Mouse (Mus musculus): ENCODE results near the gene Hexim1. TPM values are rescaled to one million over a fixed set of nuclear protein-coding genes. Genes with fewer than 3 reads are reported as not detected.

Gene Hexim1
- polyA plus RNA-seq, 1 experiment from 2014 or later: 1.7 TPM

DNA sequence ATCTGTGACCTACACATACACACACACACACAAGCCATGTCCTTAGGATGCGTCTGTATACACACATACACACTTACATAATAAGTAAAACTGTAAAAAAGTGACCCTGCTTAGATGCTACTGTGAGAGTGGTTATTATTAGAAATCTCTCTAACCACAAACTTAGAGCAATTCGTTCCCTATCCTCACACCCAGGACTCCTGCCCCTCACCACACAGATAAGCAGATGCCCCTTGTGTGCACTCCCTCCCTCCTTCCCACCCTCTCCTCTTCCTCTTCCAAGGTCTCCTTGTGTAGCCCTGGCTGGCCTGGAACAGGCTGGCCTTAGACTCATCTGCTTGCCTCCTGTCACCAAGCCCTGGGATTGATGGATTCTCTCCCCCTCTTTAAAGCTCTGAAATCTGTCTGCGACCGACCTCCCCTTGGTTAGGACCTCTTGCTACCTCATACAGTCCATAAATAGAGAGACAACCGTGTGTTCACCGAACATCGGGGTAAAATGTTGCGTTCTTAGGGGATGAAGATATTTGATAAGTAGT, 20.1 kb downstream of the Hexim1 start:
- Histone ChIP-seq H3K4me1 (replicated peaks) (peaks cover 36% of the 10 kb centered on the region), H3K27ac (no peak overlapping the region), H3K4me3 (no peak overlapping the region), H3K27me3 (ENCODE audit: insufficient read depth, poor library complexity, severe bottlenecking) (no peaks in the 10 kb centered on the region), H3K36me3 (peaks cover 16% of the 10 kb centered on the region), H3K9me3 (no peaks in the 10 kb centered on the region)
- DNase-seq (ENCODE audit: low spot score): no peak
- 89% methylated on average over 8 of the region's 8 CpGs for WGBS

DNA sequence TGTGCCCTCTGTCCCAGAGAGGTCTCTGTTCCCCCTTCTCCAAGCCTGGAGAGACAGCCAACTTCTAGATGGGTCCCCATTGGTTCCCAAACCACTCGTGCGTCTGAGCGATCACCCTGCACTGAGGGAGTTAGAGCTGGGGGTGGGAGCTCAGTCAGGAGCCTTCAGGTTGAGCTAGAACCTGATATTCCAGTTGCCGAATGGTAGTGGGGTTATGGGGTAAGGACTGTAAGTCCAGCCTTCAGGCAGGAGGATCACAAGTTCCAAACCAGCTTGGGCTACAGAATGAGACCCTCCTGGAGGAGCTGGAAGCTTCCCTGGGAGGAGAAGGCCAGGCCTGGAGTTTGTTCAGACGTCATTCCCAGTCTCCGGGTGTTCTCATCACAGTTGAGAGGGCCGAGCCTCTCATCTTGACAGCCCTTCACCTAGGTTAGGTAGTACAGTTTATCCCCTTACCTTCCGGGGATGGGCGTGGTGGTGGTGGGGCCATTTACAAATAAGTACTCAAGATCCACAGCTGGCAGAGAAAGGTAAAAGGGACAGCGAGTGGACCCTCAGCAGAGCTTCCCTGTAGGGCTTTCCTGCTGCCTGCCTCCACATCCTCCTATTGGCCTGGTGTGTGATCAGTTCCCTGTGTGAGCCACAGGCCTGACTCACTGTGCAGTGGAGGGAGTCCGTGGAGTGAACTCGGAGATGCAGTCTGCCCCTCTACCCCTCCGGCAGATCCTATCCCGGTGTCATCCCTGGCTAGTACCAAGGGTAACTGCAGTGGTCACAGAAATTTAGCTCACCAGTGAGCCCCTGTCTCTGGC, 24.1 kb downstream of the Hexim1 start:
- no peaks in the 10 kb centered on the region for H3K9me3 ChIP-seq
- H3K36me3 ChIP-seq: peaks cover 16% of the 10 kb centered on the region
- H3K27me3 ChIP-seq (ENCODE audit: insufficient read depth, poor library complexity, severe bottlenecking): no peaks in the 10 kb centered on the region
- WGBS: 85% methylated on average over 14 of the region's 14 CpGs
- peak overlapping the region; percentile 79 for H3K27ac ChIP-seq
- no peak overlapping the region for H3K4me3 ChIP-seq
- peaks cover 46% of the 10 kb centered on the region for H3K4me1 ChIP-seq (replicated peaks)
- no peak for DNase-seq (ENCODE audit: low spot score)

DNA sequence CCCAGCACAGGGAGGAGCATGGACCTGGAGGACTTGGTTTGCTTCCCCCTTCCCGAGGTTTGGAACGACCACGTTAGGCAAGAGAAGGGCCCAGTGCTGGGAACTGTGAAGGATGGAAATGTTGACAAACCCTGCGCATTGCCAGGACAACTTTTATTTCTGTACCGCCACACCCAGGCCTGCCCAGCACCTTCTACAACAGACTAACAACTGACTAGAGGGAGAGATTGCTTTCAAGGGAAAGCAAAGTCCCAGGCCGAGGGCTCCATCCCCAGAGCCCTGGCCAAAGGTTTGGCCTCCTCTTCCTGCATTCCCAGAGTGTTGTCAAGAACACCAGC, 24.7 kb downstream of the Hexim1 start:
- peak overlapping the region; percentile 79 for H3K27ac ChIP-seq
- no peaks in the 10 kb centered on the region for H3K9me3 ChIP-seq
- peaks cover 16% of the 10 kb centered on the region for H3K36me3 ChIP-seq
- DNase-seq (ENCODE audit: low spot score): no peak
- 58% methylated on average over 6 of the region's 6 CpGs for WGBS
- no peak overlapping the region for H3K4me3 ChIP-seq
- peaks cover 50% of the 10 kb centered on the region for H3K4me1 ChIP-seq (replicated peaks)
- H3K27me3 ChIP-seq (ENCODE audit: insufficient read depth, poor library complexity, severe bottlenecking): no peaks in the 10 kb centered on the region

DNA sequence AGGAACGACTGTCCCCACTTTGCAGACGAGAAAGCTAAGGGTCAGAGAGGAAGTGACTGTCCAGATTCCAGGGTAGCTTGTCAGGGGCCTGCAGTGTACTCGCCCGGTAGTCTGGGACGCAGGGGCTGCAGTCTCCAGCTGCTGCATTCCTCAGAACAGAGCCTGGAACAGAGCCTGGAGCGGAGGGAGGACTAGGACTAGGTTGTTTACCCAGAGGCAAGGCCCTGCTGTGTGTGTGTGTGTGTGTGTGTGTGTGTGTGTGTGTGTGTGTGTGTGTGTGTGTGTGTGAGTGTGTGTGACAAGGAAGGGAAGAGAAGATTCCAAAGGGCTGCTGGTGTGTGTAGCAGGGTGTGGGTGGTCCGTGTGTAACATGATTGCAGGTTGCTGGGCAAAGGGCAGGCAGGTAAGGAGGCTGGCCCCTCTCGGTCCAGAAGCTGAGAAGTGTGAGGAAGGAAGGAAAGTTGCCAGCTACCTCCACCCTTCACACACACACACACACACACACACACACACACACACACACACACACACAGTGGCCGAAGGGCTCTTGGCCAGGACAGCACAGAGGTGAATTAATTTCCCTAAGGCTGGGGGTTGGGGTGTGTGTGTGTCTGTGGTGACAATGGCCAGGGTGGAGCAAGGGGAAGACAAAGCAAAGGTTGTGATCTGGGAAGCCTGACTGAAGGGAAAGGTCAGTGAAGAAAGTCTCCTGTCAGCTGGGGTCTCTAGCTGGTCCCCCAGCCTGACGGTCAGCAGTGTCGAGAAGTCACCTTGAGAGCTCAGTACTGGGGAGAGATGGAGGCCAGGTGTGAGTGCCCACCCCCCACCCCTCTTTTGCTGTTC, 25.3 kb downstream of the Hexim1 start:
- no peaks in the 10 kb centered on the region for H3K27me3 ChIP-seq (ENCODE audit: insufficient read depth, poor library complexity, severe bottlenecking)
- 33% methylated on average over 11 of the region's 11 CpGs for WGBS
- H3K9me3 ChIP-seq: no peaks in the 10 kb centered on the region
- peak overlapping the region; percentile 79 for H3K27ac ChIP-seq
- H3K36me3 ChIP-seq: peaks cover 16% of the 10 kb centered on the region
- DNase-seq (ENCODE audit: low spot score): peak; percentile 13
- H3K4me3 ChIP-seq: no peak overlapping the region
- H3K4me1 ChIP-seq (replicated peaks): peaks cover 50% of the 10 kb centered on the region

DNA sequence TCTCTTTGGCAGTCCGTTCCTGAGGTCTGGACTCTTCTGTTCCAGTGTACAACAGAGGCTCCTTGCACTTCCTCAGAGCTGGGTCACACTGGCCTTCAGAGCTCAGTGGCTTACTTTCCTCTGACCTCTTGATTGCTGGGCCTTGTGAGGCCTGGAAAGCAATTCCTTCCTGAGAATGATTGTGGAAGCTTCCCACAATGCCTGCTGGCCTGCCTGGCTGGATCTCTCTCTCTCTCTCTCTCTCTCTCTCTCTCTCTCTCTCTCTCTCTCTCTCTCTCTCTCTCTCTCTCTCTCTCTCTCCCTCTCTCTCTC, 25.9 kb downstream of the Hexim1 start:
- H3K36me3 ChIP-seq: peaks cover 16% of the 10 kb centered on the region
- 25% methylated on average over 1 of the region's 1 CpGs for WGBS
- no peaks in the 10 kb centered on the region for H3K27me3 ChIP-seq (ENCODE audit: insufficient read depth, poor library complexity, severe bottlenecking)
- no peaks in the 10 kb centered on the region for H3K9me3 ChIP-seq
- H3K4me3 ChIP-seq: no peak overlapping the region
- peaks cover 50% of the 10 kb centered on the region for H3K4me1 ChIP-seq (replicated peaks)
- no peak for DNase-seq (ENCODE audit: low spot score)
- H3K27ac ChIP-seq: peak overlapping the region; percentile 79

DNA sequence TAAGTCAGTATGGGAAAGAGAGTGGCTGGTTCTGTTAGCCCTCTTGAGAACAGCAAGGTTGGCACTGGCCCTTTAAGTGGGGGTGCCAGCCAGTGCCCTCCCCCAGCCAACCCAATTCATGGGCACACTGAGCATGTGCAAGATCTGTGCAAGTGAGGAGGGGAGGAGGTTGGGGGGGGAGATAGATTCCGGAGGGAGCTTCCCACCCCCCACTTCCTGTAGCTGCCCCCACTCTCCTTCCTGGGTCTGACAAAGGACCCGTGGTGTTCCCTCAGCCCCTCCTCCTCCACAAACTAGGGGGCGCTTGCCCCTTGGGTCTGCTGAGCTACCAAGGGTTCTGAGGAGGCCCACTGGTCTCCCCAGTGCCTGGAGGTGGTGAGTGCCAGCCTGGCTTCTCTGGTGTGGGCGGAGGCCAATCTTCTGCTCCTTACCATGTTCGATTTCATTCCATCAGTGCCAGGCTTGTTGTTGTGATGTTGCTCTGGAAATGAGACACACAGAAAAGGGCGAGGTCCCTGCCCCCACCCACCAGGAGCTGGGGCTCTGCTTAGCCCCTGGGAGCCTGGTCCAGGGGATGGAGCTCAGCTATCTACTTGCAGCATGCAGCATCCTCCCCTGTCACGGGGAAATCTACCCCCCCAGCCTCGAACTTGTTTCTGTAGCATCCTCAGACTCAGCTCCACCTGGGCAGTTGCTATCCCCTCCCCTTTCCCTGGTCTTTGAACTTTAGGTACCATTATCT, 26.6 kb downstream of the Hexim1 start:
- WGBS: 31% methylated on average over 8 of the region's 8 CpGs
- H3K36me3 ChIP-seq: peaks cover 16% of the 10 kb centered on the region
- peak overlapping the region; percentile 79 for H3K27ac ChIP-seq
- H3K4me1 ChIP-seq (replicated peaks): peaks cover 50% of the 10 kb centered on the region
- peak overlapping the region; percentile 26 for H3K4me3 ChIP-seq
- DNase-seq (ENCODE audit: low spot score): peak; percentile 26
- H3K9me3 ChIP-seq: no peaks in the 10 kb centered on the region
- no peaks in the 10 kb centered on the region for H3K27me3 ChIP-seq (ENCODE audit: insufficient read depth, poor library complexity, severe bottlenecking)

DNA sequence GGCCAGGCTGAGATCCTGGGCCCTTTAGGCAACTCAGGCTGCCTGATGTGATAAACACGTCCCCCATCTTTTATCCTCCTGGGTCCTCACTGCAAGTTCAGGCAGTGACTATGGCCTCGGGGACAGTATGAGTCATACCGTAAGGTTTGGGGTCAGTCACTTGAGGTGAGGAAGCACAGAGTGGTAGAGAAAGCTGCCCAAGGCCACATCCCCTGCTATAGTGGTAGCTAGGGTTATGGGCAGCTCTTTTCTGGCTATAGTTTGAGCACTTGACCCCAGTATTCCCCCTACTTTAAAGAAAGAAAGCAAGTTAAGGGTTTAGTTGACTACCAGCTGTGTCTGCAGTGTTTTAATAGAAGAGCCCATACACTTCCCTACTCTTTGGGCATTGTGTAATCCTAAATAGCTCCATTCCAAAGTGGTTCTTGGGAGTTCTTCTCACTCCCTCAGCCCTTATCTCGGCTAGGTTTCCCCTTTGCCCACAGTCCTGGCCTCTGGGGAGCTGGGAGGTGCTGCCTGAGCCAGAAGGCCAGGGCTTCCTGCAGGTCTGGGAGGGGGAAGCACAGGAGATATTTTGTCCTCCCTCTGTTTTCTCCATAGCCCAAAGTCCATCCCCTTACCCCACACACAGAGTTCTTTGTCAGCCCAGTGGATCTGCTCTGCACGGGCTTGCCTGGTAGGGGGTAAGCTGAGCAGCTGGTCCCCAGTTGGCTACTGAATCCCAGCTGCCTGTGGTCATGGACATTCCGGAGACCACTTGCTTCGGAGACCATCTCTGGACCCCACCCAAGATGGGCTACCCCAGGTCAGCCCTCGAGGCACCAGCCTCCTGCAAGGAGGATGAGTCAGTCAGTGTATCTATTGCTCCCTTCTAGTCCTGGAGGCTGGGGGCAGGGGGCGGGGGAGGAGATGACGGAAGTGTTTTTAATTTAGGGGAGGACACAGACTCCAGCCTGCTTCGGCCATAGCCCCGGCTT, 28.6 kb downstream of the Hexim1 start:
- peak; percentile 23 for DNase-seq (ENCODE audit: low spot score)
- Histone ChIP-seq H3K27me3 (ENCODE audit: insufficient read depth, poor library complexity, severe bottlenecking) (no peaks in the 10 kb centered on the region), H3K4me3 (no peak overlapping the region), H3K36me3 (no peaks in the 10 kb centered on the region; the same call in 1 of the 2 replicates), H3K27ac (peak overlapping the region; percentile 17), H3K9me3 (no peaks in the 10 kb centered on the region), H3K4me1 (replicated peaks) (peaks cover 50% of the 10 kb centered on the region)
- 42% methylated on average over 12 of the region's 12 CpGs for WGBS

DNA sequence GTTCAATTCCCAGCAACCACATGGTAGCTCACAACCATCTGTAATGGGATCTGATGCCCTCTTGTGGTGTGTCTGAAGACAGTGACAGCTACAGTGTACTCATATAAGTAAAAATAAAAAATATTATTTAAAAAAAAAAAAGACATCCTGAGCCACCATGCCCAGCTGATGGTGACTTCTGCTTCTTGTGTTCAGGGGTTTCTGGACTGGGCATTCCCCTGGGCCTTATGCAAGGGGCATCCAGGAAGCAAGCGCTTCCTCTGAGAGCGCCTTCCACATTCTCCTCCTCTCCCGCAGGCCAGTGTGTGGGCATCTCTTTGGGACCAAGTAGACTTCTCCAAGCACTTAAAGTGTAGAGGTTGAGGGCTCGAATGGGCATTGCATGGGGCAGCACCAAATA, 30.4 kb downstream of the Hexim1 start:
- 91% methylated on average over 4 of the region's 4 CpGs for WGBS
- H3K36me3 ChIP-seq: no peaks in the 10 kb centered on the region
- no peaks in the 10 kb centered on the region for H3K27me3 ChIP-seq (ENCODE audit: insufficient read depth, poor library complexity, severe bottlenecking)
- H3K4me3 ChIP-seq: no peak overlapping the region
- peaks cover 36% of the 10 kb centered on the region for H3K4me1 ChIP-seq (replicated peaks)
- H3K9me3 ChIP-seq: no peaks in the 10 kb centered on the region
- H3K27ac ChIP-seq: no peak overlapping the region
- DNase-seq (ENCODE audit: low spot score): no peak

DNA sequence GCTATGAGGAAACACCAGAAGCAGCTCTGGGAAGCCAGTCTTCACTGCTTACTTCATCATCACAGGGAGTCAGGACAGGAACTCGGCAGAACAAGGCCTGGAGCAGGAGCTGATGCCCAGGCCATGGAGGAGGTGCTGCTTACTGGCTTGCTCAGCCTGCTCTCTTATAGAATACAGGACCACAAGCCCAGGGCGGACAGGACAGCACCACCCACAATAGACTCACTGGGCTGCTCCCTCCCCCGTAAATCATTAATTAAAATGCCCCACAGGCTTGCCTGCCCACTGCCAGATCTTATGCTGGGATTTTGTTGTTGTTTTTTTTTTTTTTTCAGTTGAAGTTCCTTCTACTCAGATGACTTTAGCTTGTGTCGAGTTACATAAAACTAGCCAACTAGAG, 31.7 kb downstream of the Hexim1 start:
- Histone ChIP-seq H3K9me3 (no peaks in the 10 kb centered on the region), H3K4me3 (no peak overlapping the region), H3K4me1 (replicated peaks) (peaks cover 22% of the 10 kb centered on the region), H3K36me3 (no peaks in the 10 kb centered on the region), H3K27ac (no peak overlapping the region), H3K27me3 (ENCODE audit: insufficient read depth, poor library complexity, severe bottlenecking) (no peaks in the 10 kb centered on the region)
- DNase-seq (ENCODE audit: low spot score): no peak
- WGBS: 73% methylated on average over 4 of the region's 4 CpGs

DNA sequence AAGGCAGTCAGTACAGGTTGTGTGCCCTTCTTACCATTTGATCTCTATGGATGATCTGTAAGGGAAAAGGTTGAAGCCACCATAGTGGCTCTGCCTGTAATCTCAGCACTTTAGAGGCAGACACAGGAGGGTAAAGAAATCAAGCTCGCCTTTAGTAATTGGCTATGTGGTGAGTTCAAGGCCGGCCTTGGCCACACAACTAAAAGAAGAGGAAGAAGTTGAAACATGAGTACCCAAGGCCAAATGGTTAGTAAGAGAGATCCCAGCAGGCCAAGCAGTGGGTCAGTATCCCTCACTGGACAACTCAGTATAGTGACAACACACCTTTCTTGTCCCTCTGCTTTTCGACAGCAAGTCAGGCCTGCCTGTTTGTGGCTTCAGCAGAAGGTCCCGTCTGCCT, 33.7 kb downstream of the Hexim1 start:
- no peak for DNase-seq (ENCODE audit: low spot score)
- WGBS: 91% methylated on average over 4 of the region's 4 CpGs

DNA sequence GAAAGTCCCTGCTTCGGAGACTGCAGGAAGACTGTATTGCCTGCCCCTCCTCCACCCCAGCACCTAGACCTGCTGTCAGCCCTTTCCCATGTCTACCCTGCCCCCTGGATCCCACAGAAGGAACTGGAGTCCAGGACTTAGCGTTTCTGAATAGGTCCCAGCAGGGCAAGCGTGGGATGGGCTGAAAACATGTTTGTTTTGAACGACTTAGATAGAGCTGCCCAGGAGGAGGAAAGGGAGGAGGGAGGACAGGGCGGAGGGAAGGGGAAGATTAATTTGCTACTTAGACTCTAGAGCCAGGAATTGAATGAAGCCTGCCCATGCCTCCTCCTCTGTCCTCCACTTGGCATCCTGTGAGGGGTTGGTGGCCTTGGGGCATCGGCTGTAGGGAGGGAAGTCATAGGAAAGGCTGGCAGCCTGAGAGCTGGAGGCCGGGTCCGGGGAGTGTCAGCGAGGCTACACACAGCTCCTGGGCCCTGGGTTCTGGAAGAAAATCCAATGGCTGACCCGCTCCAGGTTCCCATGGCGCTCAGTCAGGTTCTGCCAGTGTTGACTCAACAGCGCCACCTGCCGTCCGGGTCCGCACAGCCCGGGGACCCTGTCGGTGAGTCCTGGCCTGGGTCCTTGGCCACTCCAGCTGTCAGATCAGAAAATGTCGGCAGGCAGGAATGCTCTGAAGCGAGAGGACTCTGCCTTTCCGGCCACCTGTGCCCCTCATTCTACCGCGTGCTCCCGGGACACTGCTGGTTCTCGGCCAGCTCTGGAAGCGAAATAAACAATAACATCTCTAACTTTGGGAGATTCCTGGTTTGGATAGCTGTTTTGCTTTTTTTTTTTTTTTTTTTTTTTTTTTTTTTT, 42.8 kb downstream of the Hexim1 start:
- H3K4me1 ChIP-seq (replicated peaks): peaks cover 10% of the 10 kb centered on the region
- no peaks in the 10 kb centered on the region for H3K36me3 ChIP-seq
- H3K27me3 ChIP-seq (ENCODE audit: insufficient read depth, poor library complexity, severe bottlenecking): no peaks in the 10 kb centered on the region
- H3K27ac ChIP-seq: peak overlapping the region; percentile 69
- no peaks in the 10 kb centered on the region for H3K9me3 ChIP-seq
- H3K4me3 ChIP-seq: peak overlapping the region; percentile 47
- peak; percentile 96 for DNase-seq (ENCODE audit: low spot score)
- 1% methylated on average over 25 of the region's 25 CpGs for WGBS

More for the DNA sequence above, 33.7 kb downstream of the Hexim1 start:
- peaks cover 8% of the 10 kb centered on the region for H3K4me1 ChIP-seq (replicated peaks)
- H3K27ac ChIP-seq: no peak overlapping the region
- H3K4me3 ChIP-seq: no peak overlapping the region
- no peaks in the 10 kb centered on the region for H3K9me3 ChIP-seq
- no peaks in the 10 kb centered on the region for H3K27me3 ChIP-seq (ENCODE audit: insufficient read depth, poor library complexity, severe bottlenecking)
- H3K36me3 ChIP-seq: no peaks in the 10 kb centered on the region
